Comparison of ENCODE assay signal across 8 mouse cellular contexts in the genomic region with DNA sequence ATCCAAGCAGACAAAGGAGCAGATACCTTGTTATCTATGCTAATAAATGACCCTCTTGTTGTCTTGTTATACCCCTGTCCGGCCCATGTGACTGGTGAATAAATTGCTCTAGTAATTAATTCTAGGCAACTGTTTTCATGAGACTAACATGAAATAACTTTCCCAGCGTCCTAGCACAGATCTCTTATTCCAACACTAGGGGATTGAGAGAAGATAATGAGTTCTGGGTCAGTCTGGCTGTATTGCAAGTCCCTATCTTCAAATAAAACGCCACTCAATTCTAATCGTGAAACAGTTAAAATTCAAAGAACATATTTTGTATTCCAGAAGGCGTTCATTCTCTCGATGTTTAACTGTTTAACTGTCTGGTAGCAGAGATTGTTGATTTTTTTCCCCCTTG. TPM values are rescaled to one million over a fixed set of nuclear protein-coding genes. Genes with fewer than 3 reads are reported as not detected.
DNase-seq lines count a peak whose midpoint lies in the region; ATAC-seq lines count a peak whose summit lies in the region.

No protein-coding gene starts in this region.

- peak overlapping the region; percentile 68; the same call in 1 of the 2 replicates for H3K4me3 ChIP-seq in heart, embryonic 16.5 days (ENCODE audit: low read length)
- H3K4me3 ChIP-seq in hindbrain, embryonic 10.5 days, result peak overlapping the region; percentile 81
- peak overlapping the region; percentile 75 for H3K4me3 ChIP-seq in midbrain, embryonic 10.5 days

- no peaks in the 10 kb centered on the region for H3K36me3 ChIP-seq in heart, embryonic 16.5 days (ENCODE audit: control insufficient read depth, insufficient read depth)
- no peaks in the 10 kb centered on the region for H3K36me3 ChIP-seq in hindbrain, embryonic 10.5 days
- H3K36me3 ChIP-seq in midbrain, embryonic 10.5 days, result no peaks in the 10 kb centered on the region

- peak overlapping the region; percentile 83 for H3K4me2 ChIP-seq in heart, embryonic 16.5 days (ENCODE audit: low read depth, low read length)

- peaks cover 11% of the 10 kb centered on the region for H3K4me1 ChIP-seq in heart, embryonic 16.5 days (ENCODE audit: control insufficient read depth, insufficient read depth, low read length)
- H3K4me1 ChIP-seq in hindbrain, embryonic 10.5 days (replicated peaks), result peaks cover 16% of the 10 kb centered on the region; the same call in 1 of the 2 replicates
- H3K4me1 ChIP-seq in midbrain, embryonic 10.5 days, result peaks cover 17% of the 10 kb centered on the region

- no peak for ATAC-seq in heart, embryonic 16.5 days (replicated peaks; ENCODE audit: extremely low read depth, insufficient read depth, low FRiP score)

- no peak overlapping the region for H3K27ac ChIP-seq in heart, embryonic 16.5 days (ENCODE audit: low read length)
- peak overlapping the region; percentile 97; the same call in 1 of the 2 replicates for H3K27ac ChIP-seq in hindbrain, embryonic 10.5 days
- H3K27ac ChIP-seq in midbrain, embryonic 10.5 days (replicated peaks), result peak overlapping the region; percentile 97; the same call in 1 of the 2 replicates

- WGBS in heart, embryonic 16.5 days, result 43% methylated on average over 6 of the region's 6 CpGs
- whole genome bisulfite sequencing in hindbrain, embryonic 10.5 days, result 62% methylated on average over 6 of the region's 6 CpGs
- 63% methylated on average over 6 of the region's 6 CpGs for WGBS in midbrain, embryonic 10.5 days

- H3K9ac ChIP-seq in heart, embryonic 16.5 days (ENCODE audit: low read length), result peak overlapping the region; percentile 82

- H3K27me3 ChIP-seq in heart, embryonic 16.5 days (ENCODE audit: control insufficient read depth, insufficient read depth, low read length), result no peaks in the 10 kb centered on the region
- no peaks in the 10 kb centered on the region for H3K27me3 ChIP-seq in hindbrain, embryonic 10.5 days (ENCODE audit: insufficient read depth, poor library complexity, severe bottlenecking)
- no peaks in the 10 kb centered on the region for H3K27me3 ChIP-seq in midbrain, embryonic 10.5 days (ENCODE audit: low read depth, poor library complexity, severe bottlenecking)

- DNase-seq in heart, adult 9 months (ENCODE audit: low spot score in 2 of 2), result no peak
- peak; percentile 12 for DNase-seq in adipocyte (ENCODE audit: low spot score)
- DNase-seq in hindbrain, embryonic 10.5 days (ENCODE audit: low spot score), result no peak
- no peak for DNase-seq in midbrain, embryonic 10.5 days (ENCODE audit: low spot score)
- DNase-seq in urinary bladder, adult 18-20 months (ENCODE audit: low spot score in 2 of 2), result no peak
- DNase-seq in kidney, postnatal 10 days, result no peak
- no peak for DNase-seq in cerebellum, postnatal 10 days

- no peaks in the 10 kb centered on the region for H3K9me3 ChIP-seq in heart, embryonic 16.5 days (replicated peaks; ENCODE audit: control insufficient read depth, low read length)
- H3K9me3 ChIP-seq in hindbrain, embryonic 10.5 days, result no peaks in the 10 kb centered on the region
- no peaks in the 10 kb centered on the region for H3K9me3 ChIP-seq in midbrain, embryonic 10.5 days (replicated peaks)

RNA-seq across cellular contexts. Expression of a gene that starts 0.5 kb away (rescaled TPM):
- 9.6 and 10.7 TPM in 2 replicates for polyA plus RNA-seq in heart, embryonic 16.5 days (2015; fragmentation: Nextera tagmentation; extraction: Ambion mirVana)
- 11.8 and 13.0 TPM in 2 replicates for polyA plus RNA-seq in hindbrain, embryonic 10.5 days (2016; fragmentation: Nextera tagmentation; extraction: Ambion mirVana)
- polyA plus RNA-seq in midbrain, embryonic 10.5 days (2016; fragmentation: Nextera tagmentation; extraction: Ambion mirVana), result 11.6 and 15.2 TPM in 2 replicates
